Mouse (Mus musculus): ENCODE results near the gene Piwil4. TPM values are rescaled to one million over a fixed set of nuclear protein-coding genes. Genes with fewer than 3 reads are reported as not detected.

Piwil4 gene
- total and polyA plus RNA-seq, 3 experiments: 24.8 to 31.7 TPM; not detected in 1

DNA sequence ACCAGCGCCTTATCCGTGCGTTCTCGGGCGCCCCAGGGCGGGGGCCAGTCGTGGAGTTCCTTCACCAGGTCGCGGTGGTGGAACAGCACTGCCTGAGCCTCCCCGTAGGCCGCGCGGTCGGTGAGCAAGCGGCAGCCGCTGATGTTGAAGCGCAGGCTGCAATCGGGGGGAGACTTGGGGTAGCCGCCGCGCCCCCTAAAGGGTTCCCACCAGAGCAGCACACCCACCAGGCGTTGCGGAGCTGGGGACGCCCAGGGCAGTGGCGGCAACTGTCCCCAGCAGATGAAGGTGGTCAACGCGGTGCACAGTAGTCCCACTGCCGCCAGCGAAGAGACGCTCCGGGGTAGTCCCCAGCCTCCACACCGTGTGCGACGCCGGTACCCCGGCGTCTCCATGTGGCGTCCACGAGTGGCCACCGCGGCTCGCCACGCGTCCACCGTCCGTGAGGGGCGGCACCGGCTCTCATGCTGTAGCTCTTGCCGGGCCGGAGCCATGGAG is 11.0 kb upstream of the Piwil4 start (continued):
- TF ChIP-seq USF2 (IDR thresholded peaks at IDR 0.05; ENCODE audit: borderline replicate concordance in 1 of 2, insufficient read depth in 1 of 2, low read depth in 1 of 2, low read length in 2 of 2) (no peak), MAFK (IDR thresholded peaks at IDR 0.05; ENCODE audit: borderline replicate concordance, low read depth, low read length) (no peak), KAT2A (conservative IDR thresholded peaks at IDR 0.05; ENCODE audit: low read depth, low read length) (no peak), POLR2AphosphoS2 (IDR thresholded peaks at IDR 0.05; ENCODE audit: low read length) (no peak), SIN3A (IDR thresholded peaks at IDR 0.05; ENCODE audit: low read length) (no peak), POLR2AphosphoS5 (IDR thresholded peaks at IDR 0.05; ENCODE audit: borderline replicate concordance, low read depth, low read length) (no peak), ZNF384 (IDR thresholded peaks at IDR 0.05; ENCODE audit: low read depth, low read length) (no peak)

DNA sequence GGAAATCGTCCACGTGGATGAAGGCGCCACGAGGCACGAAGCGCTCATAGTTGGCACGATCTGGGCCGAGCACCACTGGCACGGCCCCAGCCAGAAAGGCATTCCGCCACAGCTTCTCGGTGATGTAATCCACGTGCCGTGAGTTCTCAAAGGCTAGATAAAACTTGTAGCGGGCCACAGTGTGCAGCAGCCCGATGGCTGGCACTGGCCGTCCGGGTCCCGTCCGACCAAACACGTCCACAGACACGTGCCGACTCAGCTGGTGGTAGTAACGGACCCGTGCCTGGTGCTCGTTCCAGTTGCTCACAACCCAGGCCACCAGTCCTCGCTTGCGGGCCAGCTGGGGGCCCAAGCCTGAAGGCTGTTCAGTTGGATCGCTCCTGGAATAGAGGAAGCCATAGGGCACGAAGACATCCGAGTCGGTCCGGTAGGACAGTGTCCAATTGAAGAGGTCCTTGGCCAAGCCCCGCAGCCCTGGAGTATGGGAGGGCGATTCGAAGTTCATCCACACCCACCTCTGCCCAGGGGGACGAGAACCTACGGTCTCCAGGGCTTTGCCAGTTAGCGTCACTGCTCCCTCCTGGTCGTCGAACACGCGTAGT is 10.5 kb upstream of the Piwil4 start:
- no peak for DNase-seq (ENCODE audit: low read depth, low spot score)
- no peaks in the 10 kb centered on the region; the same call in 1 of the 2 replicates for H3K79me2 ChIP-seq (ENCODE audit: control insufficient read depth, insufficient read depth, low read length, poor library complexity)
- peaks cover 0 to 3% of the 10 kb centered on the region in 2 experiments; a peak in 3 of 4 replicates for H3K27me3 ChIP-seq (ENCODE audit: control insufficient read depth in 1 of 2, insufficient read depth in 2 of 2, low read length in 2 of 2)

DNA sequence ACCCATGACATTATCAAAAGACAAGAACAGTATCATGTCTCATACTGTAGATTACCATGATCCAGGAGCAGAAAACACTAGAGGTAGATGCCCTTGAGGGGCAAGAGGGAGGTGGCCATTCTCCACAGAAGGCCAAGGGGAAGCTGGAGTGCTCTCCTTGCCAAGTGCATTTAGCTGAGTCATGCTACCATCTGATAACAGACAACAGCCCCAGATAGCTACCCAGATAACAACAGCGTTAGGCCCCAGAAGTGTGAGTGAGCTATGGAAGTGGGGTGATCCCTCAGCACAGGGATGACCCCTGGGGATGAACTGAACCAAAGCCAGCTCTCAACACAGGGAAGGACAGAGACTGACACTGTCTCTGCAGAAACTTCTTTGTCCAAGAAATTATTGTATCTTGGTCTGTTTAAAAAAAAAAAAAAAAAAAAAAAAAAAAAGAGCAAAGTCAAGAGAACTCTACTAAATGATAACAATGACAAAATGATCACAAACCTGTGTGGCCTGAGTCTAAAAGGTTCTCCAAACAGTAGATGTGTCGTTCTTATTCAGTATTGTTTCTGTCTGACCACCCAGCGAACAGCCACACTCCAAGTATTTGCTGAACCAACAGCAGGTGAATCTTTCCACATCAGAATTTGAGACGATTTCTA is 909 bp downstream of the Piwil4 start:
- Histone ChIP-seq H3K79me2 (ENCODE audit: control insufficient read depth, insufficient read depth, low read length, poor library complexity) (peaks cover 13% of the 10 kb centered on the region), H3K27me3 (ENCODE audit: control insufficient read depth in 1 of 2, insufficient read depth in 2 of 2, low read length in 2 of 2) (0 out of 4 replicates have a peak, but pooled peaks cover 0 to 2% of the 10 kb centered on the region in 2 experiments), H3K27ac (ENCODE audit: control insufficient read depth, low read depth, low read length) (peak overlapping the region; percentile 86), H3K9ac (ENCODE audit: control insufficient read depth, low read depth, low read length, poor library complexity, severe bottlenecking) (peak overlapping the region; percentile 78), H3K9me3 (replicated peaks; ENCODE audit: insufficient read depth, low read length) (no peaks in the 10 kb centered on the region), H3K4me3 (ENCODE audit: control insufficient read depth in 1 of 2, insufficient read depth in 1 of 2, low read depth in 2 of 2, low read length in 2 of 2) (peak overlapping the region; percentile 72 to 79), H3K4me1 (ENCODE audit: control insufficient read depth in 1 of 2, insufficient read depth in 2 of 2, low read length in 2 of 2) (peaks cover 6 to 15% of the 10 kb centered on the region in 2 experiments; a peak in 3 of 4 replicates), H3K36me3 (ENCODE audit: control insufficient read depth in 1 of 2, insufficient read depth in 2 of 2, low read length in 2 of 2) (peaks cover 0 to 21% of the 10 kb centered on the region in 2 experiments; a peak in 3 of 4 replicates)
- DNase-seq (ENCODE audit: low read depth, low spot score): peak; percentile 83
- peak; percentile 94 for TF ChIP-seq ZNF384 (IDR thresholded peaks at IDR 0.05; ENCODE audit: low read depth, low read length)
- TF ChIP-seq NELFE (IDR thresholded peaks at IDR 0.05; ENCODE audit: low read depth, low read length): no peak
- no peak for TF ChIP-seq MAZ (IDR thresholded peaks at IDR 0.05; ENCODE audit: low read depth, low read length)
- peak; percentile 89 for TF ChIP-seq ETS1 (IDR thresholded peaks at IDR 0.05; ENCODE audit: low read depth, low read length)
- no peak for TF ChIP-seq SMC3 (IDR thresholded peaks at IDR 0.05; ENCODE audit: low read depth, low read length)
- TF ChIP-seq GATA1 (IDR thresholded peaks at IDR 0.05; ENCODE audit: low read depth, low read length): peak; percentile 98
- TF ChIP-seq RCOR1 (IDR thresholded peaks at IDR 0.05; ENCODE audit: low read depth, low read length): no peak; the same call in 1 of the 2 replicates
- TF ChIP-seq MEF2A (IDR thresholded peaks at IDR 0.05; ENCODE audit: extremely low read depth, insufficient replicate concordance, low read depth, low read length, poor library complexity, severe bottlenecking): no peak
- peak; percentile 63; the same call in 1 of the 2 replicates for TF ChIP-seq TCF12 (IDR thresholded peaks at IDR 0.05; ENCODE audit: low read depth, low read length)
- TF ChIP-seq KAT2A (conservative IDR thresholded peaks at IDR 0.05; ENCODE audit: low read depth, low read length): no peak
- no peak for TF ChIP-seq RAD21 (IDR thresholded peaks at IDR 0.05; ENCODE audit: low read depth, low read length)
- no peak for TF ChIP-seq MYC (IDR thresholded peaks at IDR 0.05; ENCODE audit: low read depth, low read length)
- TF ChIP-seq POLR2AphosphoS2 (IDR thresholded peaks at IDR 0.05; ENCODE audit: low read length): no peak; the same call in 1 of the 2 replicates
- no peak for TF ChIP-seq POLR2AphosphoS5 (IDR thresholded peaks at IDR 0.05; ENCODE audit: borderline replicate concordance, low read depth, low read length)
- TF ChIP-seq BHLHE40 (IDR thresholded peaks at IDR 0.05; ENCODE audit: borderline replicate concordance, low read depth, low read length): no peak
- no peak for TF ChIP-seq ZKSCAN1 (IDR thresholded peaks at IDR 0.05; ENCODE audit: low read depth, low read length)
- TF ChIP-seq TBP (IDR thresholded peaks at IDR 0.05; ENCODE audit: low read depth, low read length): no peak
- peak; percentile 23; the same call in 1 of the 2 replicates for TF ChIP-seq SIN3A (IDR thresholded peaks at IDR 0.05; ENCODE audit: low read length)
- no peak for TF ChIP-seq CHD2 (IDR thresholded peaks at IDR 0.05; ENCODE audit: low read length)
- TF ChIP-seq POLR2A (IDR thresholded peaks at IDR 0.05; ENCODE audit: control insufficient read depth in 1 of 2, insufficient read depth in 1 of 2, low read depth in 1 of 2, low read length in 2 of 2, poor library complexity in 1 of 2): peak in 1 of 2 experiments; percentile 48; a peak in 1 of 4 replicates

More for the DNA sequence above, 10.5 kb upstream of the Piwil4 start:
- Histone ChIP-seq H3K9me3 (replicated peaks; ENCODE audit: insufficient read depth, low read length) (no peaks in the 10 kb centered on the region), H3K9ac (ENCODE audit: control insufficient read depth, low read depth, low read length, poor library complexity, severe bottlenecking) (peak overlapping the region; percentile 70), H3K4me1 (ENCODE audit: control insufficient read depth in 1 of 2, insufficient read depth in 2 of 2, low read length in 2 of 2) (peaks cover 0 to 7% of the 10 kb centered on the region in 2 experiments; a peak in 2 of 4 replicates), H3K4me3 (ENCODE audit: control insufficient read depth in 1 of 2, insufficient read depth in 1 of 2, low read depth in 2 of 2, low read length in 2 of 2) (peak overlapping the region; percentile 59 to 80), H3K36me3 (ENCODE audit: control insufficient read depth in 1 of 2, insufficient read depth in 2 of 2, low read length in 2 of 2) (no peaks in the 10 kb centered on the region), H3K27ac (ENCODE audit: control insufficient read depth, low read depth, low read length) (no peak overlapping the region)
- TF ChIP-seq GATA1 (IDR thresholded peaks at IDR 0.05; ENCODE audit: low read depth, low read length) (no peak), POLR2AphosphoS2 (IDR thresholded peaks at IDR 0.05; ENCODE audit: low read length) (no peak), MXI1 (IDR thresholded peaks at IDR 0.05; ENCODE audit: low read depth, low read length) (no peak), MYC (IDR thresholded peaks at IDR 0.05; ENCODE audit: low read depth, low read length) (no peak), RCOR1 (IDR thresholded peaks at IDR 0.05; ENCODE audit: low read depth, low read length) (no peak), HCFC1 (IDR thresholded peaks at IDR 0.05; ENCODE audit: low read depth, low read length) (no peak), USF1 (IDR thresholded peaks at IDR 0.05; ENCODE audit: low read depth, low read length) (no peak), TBP (IDR thresholded peaks at IDR 0.05; ENCODE audit: low read depth, low read length) (no peak), MAZ (IDR thresholded peaks at IDR 0.05; ENCODE audit: low read depth, low read length) (no peak), SMC3 (IDR thresholded peaks at IDR 0.05; ENCODE audit: low read depth, low read length) (no peak)

Data from MEL (cell line).